Mouse (Mus musculus): ENCODE measurements at regions not wholly inside any gene's neighbourhood (a gene's known extent, or its start where the extent isn't known, plus 50 kb on each side); places are given as distances from the start of the nearest gene placed in this dataset.
A peak's percentile ranks its signal among the peaks of the same experiment; 100 is the strongest.

DNA sequence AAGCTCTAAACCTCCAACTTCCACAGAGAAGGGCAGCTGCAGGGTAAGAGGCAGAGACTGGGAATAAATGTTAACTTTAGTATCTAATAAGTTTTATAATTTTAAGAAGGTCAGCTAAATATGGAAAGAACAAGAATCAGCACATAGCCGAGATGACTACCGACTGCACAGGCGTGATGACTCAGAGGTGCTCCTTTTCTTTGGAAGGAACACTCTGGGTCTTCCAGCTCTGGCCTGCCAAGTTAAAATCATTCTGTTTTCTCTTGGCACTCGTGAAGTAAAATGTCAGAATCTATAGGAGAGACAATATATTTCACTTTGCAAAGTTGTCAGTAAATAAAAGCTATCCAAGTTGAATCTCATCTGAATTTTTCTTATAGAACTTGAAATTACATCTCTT, 96.2 kb upstream of the Magi2 start:
- DNase-seq (ENCODE audit: low read depth, low spot score) = no peak

DNA sequence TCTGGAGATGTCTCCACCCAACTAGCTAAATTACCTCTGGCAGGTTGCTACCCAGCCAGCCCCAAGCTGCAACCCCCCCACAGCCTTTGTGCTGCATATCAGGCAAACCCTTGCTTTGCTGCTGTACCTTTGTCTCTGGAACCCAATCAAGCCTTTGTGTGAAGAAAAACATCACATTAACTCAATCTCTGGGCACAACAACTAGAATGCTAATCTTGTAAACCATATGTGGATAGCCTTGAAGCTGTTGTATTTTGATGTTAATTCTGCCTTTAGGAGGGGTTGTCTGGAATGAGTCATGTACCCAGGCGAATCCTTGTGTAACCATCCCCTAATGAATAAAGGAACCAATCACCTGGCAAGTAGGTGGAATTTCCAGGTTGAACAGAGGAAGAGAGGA, 72.3 kb upstream of the Magi2 start:
- DNase-seq (ENCODE audit: low read depth, low spot score) = no peak

DNA sequence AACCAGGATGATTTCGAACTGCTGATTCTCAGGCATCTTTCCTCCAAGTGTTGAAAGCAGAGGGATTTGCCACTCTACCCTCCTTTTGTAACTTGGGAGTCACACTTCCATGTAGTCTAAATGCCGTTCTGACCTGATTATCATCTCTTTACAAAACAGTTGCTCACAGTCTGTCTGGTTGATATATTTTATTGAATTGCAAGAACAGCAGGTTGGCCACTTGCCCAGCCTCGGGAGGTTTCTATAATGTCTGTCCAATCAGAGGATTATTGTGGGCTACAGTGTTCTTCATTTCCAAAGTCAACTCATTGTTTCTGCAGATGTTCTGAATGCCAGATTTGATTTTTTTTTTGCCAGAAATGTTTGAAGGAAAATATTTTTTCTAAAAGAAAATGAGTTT, 68.6 kb upstream of the Magi2 start:
- DNase-seq (ENCODE audit: low read depth, low spot score) = peak; percentile 8

DNA sequence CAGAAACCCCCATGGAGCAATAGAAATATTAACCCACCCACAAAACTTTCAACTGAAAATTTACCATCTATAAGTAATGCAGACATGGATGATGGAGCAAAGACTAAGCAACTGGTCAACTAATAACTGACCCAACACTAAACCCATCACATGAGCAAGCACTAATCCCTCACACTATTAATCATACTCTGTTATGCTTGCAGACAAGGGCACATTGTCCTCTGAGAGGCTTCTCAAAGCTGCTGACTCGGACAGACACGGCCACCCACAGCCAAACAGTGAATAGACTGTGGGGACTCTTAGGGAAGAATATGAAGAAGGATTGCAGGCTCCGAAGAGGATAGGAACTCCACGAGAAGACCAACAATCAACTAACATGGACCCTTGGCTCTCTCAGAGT, 66.6 kb upstream of the Magi2 start:
- no peak for DNase-seq (ENCODE audit: low read depth, low spot score)
